Mouse (Mus musculus) ES-E14 (cell line): Measurements from ENCODE around the gene Cdh13. TPM values are rescaled to one million over a fixed set of nuclear protein-coding genes. Genes with fewer than 3 reads are reported as not detected.

Experiments
- DNase-seq: peaks from one replicate; pipeline ENCODE4 v3.0.0-alpha.2; 2013; ENCODE audit warnings: low read depth, low spot score
- H3K27ac ChIP-seq: 2 replicates; pipeline ENCODE4 v1.5.1; 2012; ENCODE audit warnings: low read depth, mild to moderate bottlenecking, low read length, moderate library complexity, mixed read lengths; ENCODE audit not compliant: poor library complexity, insufficient read depth, severe bottlenecking
- H3K36me3 ChIP-seq: 2 replicates; pipeline ENCODE4 v1.6.1; 2012; ENCODE audit warnings: mild to moderate bottlenecking, low read length, moderate library complexity, mixed read lengths; ENCODE audit not compliant: control insufficient read depth, poor library complexity, insufficient read depth, severe bottlenecking
- H3K4me1 ChIP-seq, 2 experiments: fragments of 150-350 bp in 1 of 2; sonication (generic) in 1 of 2; 2 replicates each; pipeline ENCODE4 v1.6.1; 2012; ENCODE audit warnings: low read length in 2 of 2, mild to moderate bottlenecking in 1 of 2, mixed read lengths in 1 of 2; ENCODE audit not compliant: control insufficient read depth in 2 of 2, insufficient read depth in 2 of 2, poor library complexity in 1 of 2
- H3K4me3 ChIP-seq, 2 experiments: fragments of 150-350 bp in 1 of 2; sonication (generic) in 1 of 2; 2 replicates each; pipeline ENCODE4 v1.5.1; 2012; ENCODE audit warnings: low read length in 2 of 2, low read depth in 1 of 2, mild to moderate bottlenecking in 1 of 2, mixed read lengths in 1 of 2; ENCODE audit not compliant: insufficient read depth in 1 of 2, poor library complexity in 1 of 2, severe bottlenecking in 1 of 2
- H3K9ac ChIP-seq: 2 replicates; pipeline ENCODE4 v1.6.1; 2012; ENCODE audit warnings: low read depth, mild to moderate bottlenecking, low read length, mixed read lengths; ENCODE audit not compliant: poor library complexity, insufficient read depth, severe bottlenecking
- H3K9me3 ChIP-seq: fragments of 150-350 bp; sonication (generic); 2 replicates; pipeline ENCODE4 v1.6.1; 2012; ENCODE audit warnings: low read depth, mild to moderate bottlenecking, low read length; ENCODE audit not compliant: control insufficient read depth, insufficient read depth
- CHD2 ChIP-seq: IDR thresholded peaks from 2 replicates; pipeline ENCODE4 v1.6.1; 2014; ENCODE audit warnings: mild to moderate bottlenecking, low read depth, low read length, inconsistent platforms
- HCFC1 ChIP-seq: IDR thresholded peaks from 2 replicates; pipeline ENCODE4 v1.6.1; 2012; ENCODE audit warnings: low read length, inconsistent platforms, borderline replicate concordance; ENCODE audit not compliant: insufficient read depth
- MAFK ChIP-seq: IDR thresholded peaks from 2 replicates; pipeline ENCODE4 v1.6.1; 2014; ENCODE audit warnings: mild to moderate bottlenecking, low read depth, low read length, inconsistent platforms; ENCODE audit not compliant: insufficient read depth
- ZC3H11A ChIP-seq: IDR thresholded peaks from 2 replicates; pipeline ENCODE4 v1.6.1; 2012; ENCODE audit warnings: low read depth, mild to moderate bottlenecking, inconsistent platforms, low read length, borderline replicate concordance
- ZNF384 ChIP-seq: IDR thresholded peaks from 2 replicates; pipeline ENCODE4 v1.6.1; 2012; ENCODE audit warnings: low read depth, low read length, inconsistent platforms
- in situ Hi-C, 2 experiments: fragments of 600-800 bp; cut with MboI; formaldehyde crosslinking; loops; one replicate each; pipeline ENCODE4 v1.15.1; 2025; ENCODE audit warnings: low sequenced_read_pairs in 2 of 2, inconsistent platforms in 1 of 2; ENCODE audit not compliant: unreplicated experiment in 2 of 2
- total RNA-seq: library from RNA; depleted of rRNA; stranded (reverse); fragments of 300-350 nt; gene quantifications from 2 replicates; pipeline ENCODE4 v1.2.3, GENCODE M21; 2012

Gene Cdh13
- total RNA-seq, 1 experiment = 1.3 TPM

DNA sequence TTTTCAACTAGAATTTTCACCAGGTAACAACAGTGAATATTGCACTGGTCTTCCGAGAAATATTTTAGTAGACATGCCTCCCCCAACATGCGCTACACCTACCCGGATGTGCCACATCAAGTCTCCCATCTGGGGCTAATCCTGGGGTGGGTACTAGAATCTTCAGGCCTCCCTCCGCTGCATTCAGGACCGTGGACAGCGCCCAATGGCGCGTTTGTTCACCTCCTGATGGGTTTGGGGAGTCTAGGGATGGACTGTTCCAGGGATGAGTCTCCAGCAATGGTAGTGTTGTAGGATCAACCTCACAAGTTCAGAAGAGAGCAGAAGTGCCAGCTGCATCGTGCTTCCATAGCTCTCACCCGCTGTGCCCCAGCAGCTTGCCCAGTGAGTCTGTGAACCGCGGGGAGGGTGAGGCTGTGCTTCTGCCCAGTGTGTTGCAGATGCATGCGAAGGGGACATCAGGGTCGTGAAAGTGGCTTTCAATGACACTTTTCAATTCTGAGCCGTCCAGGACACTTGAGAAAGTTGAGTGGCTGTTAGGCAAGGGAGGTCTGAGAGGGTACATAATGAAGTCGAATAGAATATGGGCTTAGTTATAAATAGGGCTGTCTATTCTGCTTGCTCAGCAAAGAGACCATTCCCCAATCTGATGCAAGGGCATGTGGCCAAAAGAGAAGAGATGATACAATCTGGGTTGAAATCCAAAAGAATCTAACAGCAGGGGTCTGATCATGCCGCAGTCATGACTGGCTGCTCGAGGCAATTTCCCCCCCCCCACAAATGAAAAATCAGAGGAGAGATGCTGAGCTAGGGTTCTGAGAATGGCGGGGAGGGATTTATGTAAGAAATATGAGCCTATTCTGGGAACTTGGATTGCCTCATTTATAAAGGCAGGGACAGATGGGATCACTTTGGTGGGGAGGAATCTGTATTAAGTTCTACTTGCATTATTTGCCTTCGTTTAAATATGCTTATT is 668.5 kb downstream of the Cdh13 start:
- H3K36me3 ChIP-seq = no peaks in the 10 kb centered on the region
- no peak overlapping the region for H3K9ac ChIP-seq
- DNase-seq = no peak
- H3K27ac ChIP-seq = no peak overlapping the region
- no peak overlapping the region for H3K4me3 ChIP-seq
- TF ChIP-seq CHD2 (no peak), MAFK (peak; percentile 12; the same call in 1 of the 2 replicates)
- no peaks in the 10 kb centered on the region for H3K9me3 ChIP-seq
- in situ Hi-C loops = no loop called here
- H3K4me1 ChIP-seq = no peaks in the 10 kb centered on the region

DNA sequence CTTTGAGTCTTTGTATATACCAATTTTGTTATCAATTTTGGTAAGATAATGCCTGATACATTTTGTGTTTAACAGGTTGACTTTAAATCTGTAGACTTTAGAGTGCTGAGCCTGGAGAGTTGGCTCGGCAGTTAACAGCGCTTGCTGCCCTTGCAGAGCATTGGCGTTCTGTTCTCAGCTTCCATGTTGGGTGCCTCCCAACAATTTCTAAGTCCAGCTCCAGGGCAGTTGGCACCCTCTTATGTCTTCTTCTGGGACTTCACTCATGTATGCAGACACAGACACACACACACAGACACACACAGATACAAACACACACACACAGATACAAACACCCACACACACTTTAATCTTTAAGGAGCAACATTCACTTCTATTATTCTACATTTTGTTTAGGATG is 672.6 kb downstream of the Cdh13 start:
- no peak for DNase-seq
- H3K36me3 ChIP-seq = no peaks in the 10 kb centered on the region
- TF ChIP-seq CHD2 (no peak), ZNF384 (no peak), ZC3H11A (no peak), MAFK (no peak), HCFC1 (no peak)
- H3K9ac ChIP-seq = no peak overlapping the region
- no peak overlapping the region for H3K4me3 ChIP-seq
- H3K9me3 ChIP-seq = no peaks in the 10 kb centered on the region
- in situ Hi-C loops = no loop called here
- H3K27ac ChIP-seq = no peak overlapping the region
- H3K4me1 ChIP-seq = no peaks in the 10 kb centered on the region

DNA sequence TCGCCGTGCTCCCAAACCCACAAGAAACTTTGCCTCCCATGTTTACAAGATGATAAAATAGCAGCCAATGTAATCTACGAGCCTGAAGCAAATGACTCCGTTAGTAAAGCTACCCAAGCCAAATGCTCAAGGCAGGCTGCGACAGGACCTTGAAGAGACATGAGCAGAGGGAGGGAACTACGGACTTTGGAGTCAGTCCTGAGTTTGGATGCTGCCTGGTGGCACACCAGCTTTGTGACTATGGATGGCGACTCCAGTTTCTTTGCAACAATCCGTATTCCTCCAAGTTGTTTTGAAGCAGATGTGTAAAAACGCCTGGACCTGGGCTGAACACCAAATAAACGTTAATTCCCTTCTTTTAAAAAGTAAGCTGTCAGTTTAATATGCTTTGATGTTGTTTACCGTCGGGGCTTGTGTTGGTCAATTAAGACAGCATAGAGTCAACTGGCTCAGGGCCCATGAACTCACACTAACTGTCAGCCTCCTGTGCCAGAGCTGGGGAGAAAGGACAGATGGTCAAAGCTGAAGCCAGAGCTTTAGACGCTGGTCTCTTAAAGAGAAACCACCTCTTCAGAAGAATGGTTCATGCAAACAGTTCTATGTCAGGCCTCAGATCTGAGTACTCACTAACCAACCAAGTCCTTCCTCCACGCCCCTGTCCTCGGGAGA is 678.5 kb downstream of the Cdh13 start:
- in situ Hi-C loops = no loop called here
- H3K9ac ChIP-seq = no peak overlapping the region
- no peak overlapping the region for H3K4me3 ChIP-seq
- TF ChIP-seq HCFC1 (no peak), ZC3H11A (no peak), ZNF384 (no peak), MAFK (no peak), CHD2 (no peak)
- no peak for DNase-seq
- no peaks in the 10 kb centered on the region for H3K9me3 ChIP-seq
- H3K36me3 ChIP-seq = no peaks in the 10 kb centered on the region
- no peak overlapping the region for H3K27ac ChIP-seq
- no peaks in the 10 kb centered on the region for H3K4me1 ChIP-seq

DNA sequence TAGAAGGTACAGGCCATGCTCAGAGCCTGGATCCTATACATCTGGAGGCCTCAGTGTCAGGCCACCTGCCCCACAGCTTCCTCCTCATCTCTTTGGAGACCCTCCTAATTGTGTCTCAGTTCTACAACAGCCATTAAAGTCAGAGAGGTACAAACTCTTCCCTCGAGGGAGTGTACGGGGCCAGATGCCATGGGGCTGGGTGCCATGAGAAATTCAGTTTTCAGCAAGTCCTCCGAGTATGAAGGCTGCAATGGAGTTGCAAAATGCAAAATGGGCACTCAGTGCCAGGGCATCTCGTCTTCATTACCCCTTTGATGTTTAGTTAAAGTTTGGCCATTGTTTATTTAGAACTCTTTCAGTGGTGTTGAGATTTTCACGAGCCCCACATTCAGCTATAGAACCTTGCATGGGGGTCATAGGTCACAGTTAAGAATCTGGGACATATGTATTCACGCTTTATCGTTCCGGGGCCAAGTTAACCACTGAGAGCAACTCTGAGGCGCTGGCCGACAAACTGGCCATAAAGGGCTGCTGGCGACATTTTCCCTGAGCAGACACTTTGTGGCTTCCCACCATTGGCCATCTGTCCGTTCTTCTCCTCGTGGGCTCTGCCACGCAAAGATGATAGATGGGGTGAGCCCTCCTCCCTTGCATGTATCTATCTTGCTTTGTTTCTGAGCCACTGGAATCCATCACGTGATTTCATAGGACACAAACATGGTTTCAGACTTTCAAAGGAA is 681.7 kb downstream of the Cdh13 start:
- no peak for TF ChIP-seq ZC3H11A
- no peak for TF ChIP-seq ZNF384
- no peak for TF ChIP-seq MAFK
- no peak for TF ChIP-seq CHD2
- no peak for TF ChIP-seq HCFC1
- Histone ChIP-seq H3K9me3 (no peaks in the 10 kb centered on the region), H3K4me3 (no peak overlapping the region), H3K9ac (no peak overlapping the region), H3K27ac (no peak overlapping the region), H3K4me1 (0 out of 4 replicates have a peak, but pooled peaks cover 0 to 2% of the 10 kb centered on the region in 2 experiments), H3K36me3 (no peaks in the 10 kb centered on the region)
- in situ Hi-C loops = no loop called here
- DNase-seq = no peak
